Mouse (Mus musculus): Measurements from ENCODE around the gene Ttc28. TPM values are rescaled to one million over a fixed set of nuclear protein-coding genes. Genes with fewer than 3 reads are reported as not detected.
"Not testable (repeated sequence)": the region's sequence is repeated elsewhere in the genome, so short reads cannot be mapped to it uniquely, and the experiment has no call there.

Ttc28 gene
- 5.4 and 6.8 TPM in 2 replicates for polyA plus RNA-seq (2015; fragmentation: Nextera tagmentation; extraction: Ambion mirVana)

DNA sequence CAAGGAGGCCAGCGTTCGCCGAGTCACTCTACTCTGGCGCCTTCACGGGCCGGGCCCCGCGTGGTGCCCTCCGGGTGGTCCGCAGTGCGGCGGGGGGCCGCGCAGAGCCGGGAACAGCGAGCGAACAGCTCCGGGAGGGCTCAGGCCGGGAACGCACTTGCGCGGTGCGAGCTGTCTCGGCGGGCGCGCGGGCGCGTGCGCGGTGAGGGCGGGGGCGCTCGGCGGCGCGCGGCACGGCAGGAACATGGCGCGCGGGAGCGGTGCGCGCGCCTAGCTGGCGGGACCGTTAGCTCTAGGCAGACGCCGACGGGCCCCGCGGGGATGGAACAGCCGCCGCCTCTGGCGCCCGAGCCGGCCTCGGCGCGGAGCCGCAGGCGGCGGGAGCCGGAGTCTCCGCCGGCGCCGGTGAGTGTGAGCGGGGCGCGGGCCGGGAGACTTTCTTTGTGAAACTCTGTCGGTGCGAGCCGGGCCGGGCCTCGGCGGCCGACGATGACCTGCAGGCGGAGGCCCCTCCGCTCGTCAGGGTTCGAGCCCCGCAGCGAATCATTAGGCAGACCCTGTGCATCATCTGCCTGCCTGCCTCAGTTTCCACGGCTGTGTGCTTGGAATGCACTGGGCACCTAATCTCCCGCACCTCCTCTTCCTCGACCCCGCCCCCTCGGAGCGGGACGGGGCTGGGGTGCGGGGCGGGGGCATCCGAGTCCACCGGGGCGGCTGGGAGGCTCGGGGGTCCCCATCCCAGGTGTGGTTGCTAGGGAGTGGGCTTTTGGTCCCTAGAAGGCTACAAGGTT lies at the start of gene Ttc28:
Ttc28 (plus strand) TSS at position 220 of the 791 bp plus-strand sequence.
- H3K9ac ChIP-seq (replicated peaks; ENCODE audit: low read depth), result peak within 1 kb of the TSS; percentile 65
- peak within 1 kb of the TSS; percentile 77 for H3K4me3 ChIP-seq (ENCODE audit: low read depth, low read length)
- TF ChIP-seq EP300 (IDR thresholded peaks at IDR 0.05) (no peak), CTCF (IDR thresholded peaks at IDR 0.05) (no peak)
- no peaks in the 10 kb centered on the region for H3K9me3 ChIP-seq (ENCODE audit: low read length)
- H3K36me3 ChIP-seq (ENCODE audit: insufficient read depth, low read length), result no peaks in the 10 kb centered on the region
- whole genome bisulfite sequencing, result under 1% methylated on average over 69 of the region's 101 CpGs
- peak within 1 kb of the TSS; percentile 57; the same call in 1 of the 2 replicates for H3K27ac ChIP-seq (ENCODE audit: low read length)
- no peaks in the 10 kb centered on the region for H3K27me3 ChIP-seq (replicated peaks; ENCODE audit: insufficient read depth, low read length)
- DNase-seq (ENCODE audit: low spot score) (peak; percentile 90), ATAC-seq (peak; percentile 97)
- H3K4me2 ChIP-seq (replicated peaks; ENCODE audit: low read depth, low read length), result peak within 1 kb of the TSS; percentile 91
- H3K4me1 ChIP-seq (ENCODE audit: insufficient read depth, low read depth, low read length), result no peaks in the 10 kb centered on the region; the same call in 1 of the 2 replicates

DNA sequence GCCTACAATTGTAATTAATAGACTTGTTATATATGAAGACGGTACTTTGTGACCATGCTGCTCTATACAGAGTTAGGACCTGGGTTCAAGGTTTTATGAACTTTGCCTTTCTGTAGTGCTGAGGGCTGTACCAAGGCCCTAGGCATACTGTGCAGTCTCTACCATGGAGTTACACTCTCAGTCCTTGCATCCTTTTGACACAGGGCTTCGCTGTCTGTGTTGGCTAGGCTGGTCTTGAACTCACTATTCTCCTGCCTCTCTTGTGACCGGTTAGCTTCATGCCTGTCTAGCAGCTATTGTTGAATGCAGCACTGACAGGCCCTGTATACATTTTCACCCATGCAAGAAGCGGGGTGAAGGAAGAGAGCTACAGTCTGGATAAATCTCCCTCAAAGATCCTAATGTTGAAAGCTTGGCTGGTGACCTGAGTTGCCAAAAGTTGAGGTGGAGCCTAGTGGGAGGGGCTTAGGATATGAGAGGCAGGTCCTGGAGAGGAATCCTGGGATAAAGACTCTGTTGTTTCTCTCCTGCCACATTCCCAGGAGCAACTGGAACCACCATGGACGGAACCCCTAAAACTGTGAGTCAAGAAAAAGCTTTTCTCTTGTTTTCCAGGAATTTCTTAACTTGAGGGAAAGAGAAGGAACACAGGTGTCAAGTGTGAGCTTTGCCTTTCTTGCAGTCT lies 48.4 kb upstream of the Ttc28 start:
- Histone ChIP-seq H3K27me3 (replicated peaks; ENCODE audit: insufficient read depth, low read length) (no peaks in the 10 kb centered on the region), H3K27ac (ENCODE audit: low read length) (no peak overlapping the region), H3K4me2 (replicated peaks; ENCODE audit: low read depth, low read length) (no peak overlapping the region), H3K9me3 (ENCODE audit: low read length) (no peaks in the 10 kb centered on the region), H3K4me1 (ENCODE audit: insufficient read depth, low read depth, low read length) (no peaks in the 10 kb centered on the region), H3K36me3 (ENCODE audit: insufficient read depth, low read length) (no peaks in the 10 kb centered on the region), H3K4me3 (ENCODE audit: low read depth, low read length) (no peak overlapping the region), H3K9ac (replicated peaks; ENCODE audit: low read depth) (no peak overlapping the region)
- DNase-seq (ENCODE audit: low spot score) (no peak), ATAC-seq (no peak)
- WGBS, result 87% methylated on average over 5 of the region's 5 CpGs
- TF ChIP-seq EP300 (IDR thresholded peaks at IDR 0.05) (no peak), CTCF (IDR thresholded peaks at IDR 0.05) (no peak)

DNA sequence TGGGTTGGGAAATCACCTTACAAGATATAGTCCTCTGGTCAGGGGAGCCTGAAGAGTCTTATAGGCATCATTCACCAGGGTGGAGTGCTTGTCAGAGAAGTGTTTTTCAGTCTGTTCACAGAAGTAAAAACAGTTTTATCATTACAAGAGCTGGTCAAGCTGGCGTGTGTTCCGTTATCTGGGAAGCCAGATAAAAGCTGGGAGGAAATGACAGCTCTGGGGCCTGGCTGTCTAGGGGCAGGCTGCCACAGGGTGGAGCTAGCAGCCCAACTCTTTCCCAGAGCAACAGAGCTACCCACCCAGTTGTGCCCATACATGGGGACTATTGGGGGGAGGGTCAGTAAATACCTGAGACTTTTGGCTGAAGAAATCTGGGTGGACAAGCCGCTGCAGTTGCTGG lies 43.6 kb upstream of the Ttc28 start:
- no peaks in the 10 kb centered on the region for H3K36me3 ChIP-seq (ENCODE audit: insufficient read depth, low read length)
- DNase-seq (ENCODE audit: low spot score), result peak; percentile 78
- H3K4me1 ChIP-seq (ENCODE audit: insufficient read depth, low read depth, low read length), result no peaks in the 10 kb centered on the region
- H3K9ac ChIP-seq (replicated peaks; ENCODE audit: low read depth), result no peak overlapping the region
- no peaks in the 10 kb centered on the region for H3K9me3 ChIP-seq (ENCODE audit: low read length)
- no peak overlapping the region for H3K4me2 ChIP-seq (replicated peaks; ENCODE audit: low read depth, low read length)
- no peak overlapping the region for H3K4me3 ChIP-seq (ENCODE audit: low read depth, low read length)
- no peak overlapping the region for H3K27ac ChIP-seq (ENCODE audit: low read length)
- H3K27me3 ChIP-seq (replicated peaks; ENCODE audit: insufficient read depth, low read length), result no peaks in the 10 kb centered on the region
- peak; percentile 8; the same call in 1 of the 2 replicates for ATAC-seq
- TF ChIP-seq CTCF (IDR thresholded peaks at IDR 0.05) (peak; percentile 83), EP300 (IDR thresholded peaks at IDR 0.05) (peak; percentile 79)
- 15% methylated on average over 3 of the region's 3 CpGs for WGBS

DNA sequence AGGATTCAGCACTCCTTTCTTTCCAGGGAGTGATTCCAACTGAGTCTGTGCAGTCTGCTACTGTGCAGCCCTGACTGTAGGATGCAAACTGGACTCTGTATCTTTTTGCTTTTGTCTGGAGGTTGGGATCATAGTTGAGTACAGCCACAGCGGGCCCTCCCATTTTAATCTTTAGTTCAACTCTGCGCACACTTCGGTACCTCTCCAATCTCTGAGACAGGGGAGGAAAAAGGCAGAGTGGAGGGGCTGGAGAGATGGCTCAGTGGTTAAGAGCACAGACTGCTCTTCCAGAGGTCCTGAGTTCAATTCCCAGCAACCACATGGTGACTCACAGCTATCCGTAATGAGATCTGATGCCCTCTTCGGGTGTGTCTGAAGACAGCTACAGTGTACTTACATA lies 41.6 kb upstream of the Ttc28 start:
- not testable (repeated sequence) for DNase-seq (ENCODE audit: low spot score)
- WGBS, result 86% methylated on average over 5 of the region's 5 CpGs

DNA sequence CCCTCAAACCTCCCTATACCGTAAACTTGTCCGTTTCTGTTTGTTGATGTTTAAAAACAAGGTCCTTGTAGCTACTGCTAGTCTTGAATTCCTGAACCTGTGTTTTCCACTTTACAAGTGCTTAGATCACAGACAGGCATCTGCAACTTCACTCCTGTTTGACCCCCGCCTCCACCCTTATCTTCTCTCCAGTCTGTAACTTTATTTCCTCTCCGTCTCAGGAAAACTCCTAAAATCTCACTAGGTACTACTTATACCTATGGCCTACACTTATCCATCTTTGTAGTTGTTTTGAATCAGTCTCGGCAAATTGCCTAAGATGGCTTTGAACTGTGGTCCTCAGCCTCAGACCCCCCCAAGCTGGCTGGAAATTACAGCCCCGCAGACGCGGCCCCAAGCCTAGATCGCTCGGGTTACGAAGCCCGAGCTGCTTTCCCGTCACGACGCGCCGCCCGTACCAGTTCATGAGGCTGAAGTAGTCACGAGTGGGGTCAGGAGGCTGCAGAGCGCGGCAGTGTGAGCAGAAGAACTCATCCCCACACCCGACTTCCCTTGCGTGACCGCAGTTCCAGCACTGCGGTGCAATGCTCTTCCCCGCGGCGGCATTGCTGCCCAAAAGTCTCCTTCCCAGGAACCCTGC lies 40.4 kb upstream of the Ttc28 start:
- peak; percentile 57 for DNase-seq (ENCODE audit: low spot score)
- Histone ChIP-seq H3K27ac (ENCODE audit: low read length) (peak overlapping the region; percentile 86), H3K9ac (replicated peaks; ENCODE audit: low read depth) (peak overlapping the region; percentile 65), H3K36me3 (ENCODE audit: insufficient read depth, low read length) (no peaks in the 10 kb centered on the region), H3K9me3 (ENCODE audit: low read length) (no peaks in the 10 kb centered on the region), H3K27me3 (replicated peaks; ENCODE audit: insufficient read depth, low read length) (no peaks in the 10 kb centered on the region), H3K4me2 (replicated peaks; ENCODE audit: low read depth, low read length) (peak overlapping the region; percentile 93), H3K4me3 (ENCODE audit: low read depth, low read length) (peak overlapping the region; percentile 69), H3K4me1 (ENCODE audit: insufficient read depth, low read depth, low read length) (no peaks in the 10 kb centered on the region)
- TF ChIP-seq EP300 (IDR thresholded peaks at IDR 0.05) (no peak), CTCF (IDR thresholded peaks at IDR 0.05) (no peak)
- 3% methylated on average over 28 of the region's 28 CpGs for WGBS
- ATAC-seq, result peak; percentile 56

More for the DNA sequence above, 41.6 kb upstream of the Ttc28 start:
- H3K4me1 ChIP-seq (ENCODE audit: insufficient read depth, low read depth, low read length); H3K36me3 ChIP-seq (ENCODE audit: insufficient read depth, low read length); H3K9ac ChIP-seq (replicated peaks; ENCODE audit: low read depth); H3K4me2 ChIP-seq (replicated peaks; ENCODE audit: low read depth, low read length); H3K27me3 ChIP-seq (replicated peaks; ENCODE audit: insufficient read depth, low read length); H3K4me3 ChIP-seq (ENCODE audit: low read depth, low read length); H3K9me3 ChIP-seq (ENCODE audit: low read length); ATAC-seq; H3K27ac ChIP-seq (ENCODE audit: low read length): not testable (repeated sequence)

Measured in lung, postnatal 0 days (tissue).